Mouse (Mus musculus) gastrocnemius, adult 18-20 months (tissue): Measurements from ENCODE around the gene Fam178b. TPM values are rescaled to one million over a fixed set of nuclear protein-coding genes. Genes with fewer than 3 reads are reported as not detected.
"Not testable (repeated sequence)": the region's sequence is repeated elsewhere in the genome, so short reads cannot be mapped to it uniquely, and the experiment has no call there.

Source experiments
- DNase-seq: peaks from one replicate; pipeline ENCODE4 v3.0.0; 2021; ENCODE audit warnings: low spot score
- total RNA-seq, 2 experiments: library from RNA; stranded (reverse); gene quantifications; 2 replicates each; pipeline ENCODE4 v1.2.3; 2021

The Fam178b gene
- total RNA-seq, 2 experiments from 2014 or later: 0.43 to 0.59 TPM

- peak; percentile 99 for DNase-seq
Observed at GRCm38 (mm10) chr1:36546888-36547471, 136.0 kb downstream of the Fam178b start, which contains the start of gene Ankrd39. Gene Ankrd39, minus strand, starts transcription at chr1:36547445.

- DNase-seq: no peak
Observed at GRCm38 (mm10) chr1:36545845-36546600, 137.0 kb downstream of the Fam178b start.

DNA sequence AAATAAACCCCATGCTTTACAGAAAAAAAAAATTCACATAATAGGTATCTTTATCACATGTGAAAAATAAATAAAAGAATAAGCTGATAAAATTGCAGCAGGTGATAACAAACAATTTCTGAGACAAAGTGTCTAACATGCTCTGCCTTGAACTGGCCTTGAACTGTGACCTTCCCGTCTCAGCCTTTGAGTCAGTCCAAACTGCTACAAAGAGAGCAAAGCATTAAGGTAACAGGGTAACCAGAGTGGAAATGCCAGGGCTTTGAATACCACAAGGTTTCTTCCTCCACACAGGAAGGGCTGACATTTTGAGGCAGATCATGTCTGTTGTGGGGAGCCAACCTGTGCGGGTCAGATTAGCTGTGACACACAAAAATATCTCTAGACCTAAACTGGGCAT, 137.6 kb downstream of the Fam178b start:
- no peak for DNase-seq

- no peak for DNase-seq
Observed at GRCm38 (mm10) chr1:36542925-36543324, 140.1 kb downstream of the Fam178b start.

GRCm38 (mm10) chr1:36541844-36542243, 141.1 kb downstream of the Fam178b start:
- no peak for DNase-seq

- DNase-seq: no peak
Observed at GRCm38 (mm10) chr1:36540807-36541206, 142.2 kb downstream of the Fam178b start.

GRCm38 (mm10) chr1:36540132-36540531, 142.9 kb downstream of the Fam178b start:
- DNase-seq: peak; percentile 68

DNA sequence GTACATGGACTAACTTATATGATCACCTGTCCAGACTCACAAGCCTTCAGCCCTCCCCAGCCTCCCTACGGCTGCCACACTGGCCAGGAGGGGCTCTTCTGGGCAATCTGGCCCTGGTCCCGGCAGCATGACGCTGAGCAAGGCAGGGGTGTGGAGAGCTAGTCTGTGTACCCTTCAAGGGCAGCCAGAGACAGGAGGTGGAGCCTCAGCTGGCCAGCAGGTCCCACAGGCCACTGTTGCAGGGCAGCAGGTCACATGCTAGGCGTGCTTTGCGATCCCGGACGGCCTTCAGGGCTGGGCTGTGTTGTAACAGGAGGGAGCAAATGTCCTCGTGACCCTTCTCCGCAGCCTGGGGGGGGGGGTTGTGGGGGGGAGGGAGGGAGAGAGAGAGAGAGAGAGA, 143.8 kb downstream of the Fam178b start, which contains the start of gene Gm42417:
Gm42417 (minus strand) TSS at position 244 of the 400 bp plus-strand sequence.
- peak; percentile 92 for DNase-seq

- DNase-seq: no peak
Observed at GRCm38 (mm10) chr1:36538727-36539126, 144.3 kb downstream of the Fam178b start.

DNA sequence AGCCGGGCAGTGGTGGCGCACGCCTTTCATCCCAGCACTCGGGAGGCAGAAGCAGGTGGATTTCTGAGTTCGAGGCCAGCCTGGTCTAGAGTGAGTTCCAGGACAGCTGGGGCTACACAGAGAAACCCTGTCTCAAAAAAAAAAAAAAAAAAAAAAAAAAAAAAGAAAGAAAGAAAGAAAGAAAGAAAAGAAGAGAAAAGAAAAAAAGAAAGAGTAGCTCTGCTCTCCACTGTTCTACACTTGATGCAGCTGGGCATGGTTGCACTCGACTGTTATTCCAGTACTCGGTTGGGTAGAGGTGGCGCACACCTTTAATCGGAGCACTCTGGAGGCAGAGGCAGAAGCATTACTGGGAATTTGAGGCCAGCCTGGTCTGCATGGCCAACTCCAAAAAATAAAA, 146.2 kb downstream of the Fam178b start, which contains the start of gene Ankrd23:
Ankrd23 (minus strand) TSS at position 101 of the 400 bp plus-strand sequence.
- not testable (repeated sequence) for DNase-seq

- DNase-seq: no peak
Observed at GRCm38 (mm10) chr1:36536397-36536728, 146.6 kb downstream of the Fam178b start.

GRCm38 (mm10) chr1:36535477-36536396, 147.2 kb downstream of the Fam178b start:
- DNase-seq: peak; percentile 91

DNA sequence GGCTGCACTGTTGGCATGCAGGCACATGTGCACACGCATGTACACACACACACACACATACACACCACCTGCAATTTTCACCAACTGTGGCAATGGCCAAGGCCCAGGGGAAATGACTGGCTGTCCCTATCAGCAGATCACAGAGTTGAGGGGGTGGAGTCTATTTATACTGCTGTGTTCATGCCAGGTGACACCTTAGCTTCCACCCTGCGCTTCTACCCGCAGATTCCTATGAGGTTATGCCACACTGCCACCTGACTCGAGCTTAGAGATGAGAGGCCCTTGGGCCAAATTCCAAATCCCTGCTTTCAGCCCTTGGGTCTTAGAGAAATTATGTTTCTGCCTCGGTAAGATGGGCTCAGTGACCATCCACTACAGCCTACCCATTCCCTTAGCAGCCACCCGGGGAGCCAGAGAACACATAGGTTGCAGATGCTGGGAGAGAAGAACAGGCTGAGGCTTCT, 148.4 kb downstream of the Fam178b start:
- DNase-seq: peak; percentile 77

DNA sequence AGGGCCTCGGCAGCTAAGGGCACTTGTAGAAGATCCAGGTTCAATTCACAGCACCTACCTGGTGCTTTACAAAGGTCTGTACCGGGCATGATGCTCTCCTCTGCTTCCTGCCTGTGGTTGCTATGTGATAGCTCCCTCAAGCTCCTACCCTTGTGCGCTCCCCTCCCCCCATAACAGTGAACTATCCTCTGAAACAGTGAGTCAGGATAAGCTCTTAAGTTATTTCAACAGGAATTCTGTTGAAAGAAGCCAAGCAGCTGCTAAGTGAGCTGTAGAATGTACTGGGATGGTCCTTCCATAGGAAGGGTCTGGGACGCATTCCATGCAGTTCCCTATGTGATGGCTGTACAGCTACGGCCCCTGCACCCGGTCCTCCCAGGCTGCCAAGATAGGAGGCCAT, 149.4 kb downstream of the Fam178b start:
- DNase-seq: no peak

DNA sequence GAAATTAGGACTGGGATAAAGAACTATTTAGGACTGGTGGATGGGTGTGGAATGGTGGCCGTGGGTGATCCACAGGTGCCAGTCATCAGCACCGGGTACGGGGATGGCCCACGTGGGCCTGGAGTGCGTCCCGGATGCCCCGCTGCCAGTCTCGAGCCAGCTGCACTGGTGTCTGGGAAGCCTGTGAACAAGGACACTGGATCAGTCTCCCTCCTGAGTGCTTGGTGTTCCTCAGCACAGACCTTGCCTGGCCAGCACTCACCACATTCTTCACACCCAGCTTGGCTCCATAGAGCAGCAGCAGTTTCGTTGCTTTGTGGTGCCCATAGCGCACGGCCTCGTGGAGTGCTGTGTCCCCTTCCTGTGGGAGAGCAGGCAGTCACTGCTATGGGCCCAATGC, 151.5 kb downstream of the Fam178b start:
- peak; percentile 37 for DNase-seq

- no peak for DNase-seq
Observed at GRCm38 (mm10) chr1:36530962-36531361, 152.0 kb downstream of the Fam178b start.

- peak; percentile 50 for DNase-seq
Observed at GRCm38 (mm10) chr1:36530485-36530884, 152.5 kb downstream of the Fam178b start.

GRCm38 (mm10) chr1:36529875-36530274, 153.1 kb downstream of the Fam178b start:
- no peak for DNase-seq

DNA sequence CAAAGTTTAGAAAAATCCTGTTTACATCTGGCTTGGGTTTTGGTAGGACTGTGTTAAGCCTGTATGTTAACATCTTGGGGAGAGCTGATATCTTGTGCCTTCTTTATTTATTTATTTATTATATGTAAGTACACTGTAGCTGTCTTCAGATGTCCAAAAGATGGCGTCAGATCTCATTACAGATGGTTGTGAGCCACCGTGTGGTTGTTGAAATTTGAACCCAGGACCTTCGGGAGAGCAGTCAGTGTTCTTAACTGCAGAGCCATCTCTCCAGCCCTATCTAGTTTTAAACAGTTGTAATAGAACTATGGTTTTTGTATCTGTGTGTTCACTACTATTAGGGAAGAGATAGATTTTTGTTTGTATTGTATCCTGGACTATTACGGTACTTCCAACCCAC, 153.7 kb downstream of the Fam178b start:
- DNase-seq: peak; percentile 52

- peak; percentile 59 for DNase-seq
Observed at GRCm38 (mm10) chr1:36528351-36528750, 154.6 kb downstream of the Fam178b start.

DNA sequence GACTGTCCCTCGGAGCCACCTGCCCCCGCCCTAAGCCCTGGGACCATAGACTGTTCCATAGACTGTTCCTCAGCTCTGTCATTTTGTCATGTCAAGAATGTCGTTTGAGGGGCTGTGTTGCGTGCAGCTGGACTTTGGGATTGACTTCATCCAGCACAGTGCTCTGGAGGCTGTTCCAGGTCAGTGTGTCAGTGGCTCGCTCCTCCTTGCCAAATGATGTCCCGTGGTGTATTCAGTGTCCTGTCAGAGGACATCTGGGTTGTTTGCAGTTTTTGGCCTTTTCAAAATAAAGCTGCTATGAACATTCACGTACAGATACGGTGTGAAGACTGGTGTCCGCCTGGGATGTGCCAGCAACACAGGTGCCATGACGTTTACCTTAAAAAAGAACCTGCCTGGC, 156.1 kb downstream of the Fam178b start:
- no peak for DNase-seq

GRCm38 (mm10) chr1:36525774-36526173, 157.2 kb downstream of the Fam178b start:
- DNase-seq: no peak
